Mouse (Mus musculus) spleen, adult 2 months (tissue): ENCODE measurements around the gene Gng2.

ENCODE experiments used
- CTCF ChIP-seq: fragments of 200-500 bp; IDR thresholded peaks from 2 replicates; pipeline ENCODE4 v1.5.1; 2011; ENCODE audit warnings: mild to moderate bottlenecking, inconsistent platforms; ENCODE audit not compliant: insufficient read depth, insufficient read length, insufficient replicate concordance; ENCODE audit errors: extremely low read depth
- POLR2A ChIP-seq: fragments of 200-500 bp; IDR thresholded peaks from 2 replicates; pipeline ENCODE4 v1.6.1; 2011; ENCODE audit warnings: low read depth, low read length, inconsistent platforms

DNA sequence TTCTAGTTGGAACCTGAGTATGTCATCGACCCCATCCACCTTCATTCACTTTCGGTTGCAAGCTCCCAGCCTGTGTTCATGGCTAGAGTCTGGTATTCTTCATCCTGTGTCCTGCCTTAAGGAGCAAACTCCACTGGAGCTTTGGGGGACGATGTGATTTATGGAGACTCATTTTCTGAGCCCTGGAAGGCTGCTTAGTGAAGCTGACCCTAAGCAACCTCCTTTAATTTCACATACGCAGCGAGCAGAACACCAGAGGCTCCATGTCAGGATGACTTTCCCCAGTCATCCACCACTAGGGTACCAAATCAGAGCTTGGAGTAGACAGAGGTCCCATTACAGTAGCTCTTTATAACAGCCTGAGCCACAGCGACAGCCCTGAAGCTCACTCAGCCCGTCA lies 59.9 kb downstream of the Gng2 start:
- TF ChIP-seq POLR2A (no peak), CTCF (no peak)
